11 mouse cellular contexts compared by ENCODE assay signal in the genomic region with DNA sequence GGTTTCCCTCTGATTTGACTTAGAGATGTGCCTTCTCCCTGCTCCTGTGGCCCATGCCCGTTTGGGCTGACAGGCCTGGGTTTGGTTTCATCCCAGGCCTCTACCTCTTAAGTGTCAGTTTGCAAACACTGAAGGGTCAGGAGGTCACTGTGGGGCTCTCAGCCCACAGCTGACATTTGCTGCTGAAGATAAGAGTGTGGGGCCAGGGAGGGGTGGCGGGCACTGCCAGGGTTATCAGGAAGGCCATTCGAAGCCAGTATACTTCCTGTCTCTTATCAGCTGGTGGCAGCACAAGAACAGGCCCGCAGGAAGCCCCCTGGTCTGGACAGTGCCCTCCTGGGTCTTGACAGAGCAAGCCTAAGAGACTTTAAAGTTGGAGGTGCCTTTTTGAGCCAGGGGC. TPM values are rescaled to one million over a fixed set of nuclear protein-coding genes. Genes with fewer than 3 reads are reported as not detected.
A peak's percentile ranks its signal among the peaks of the same experiment; 100 is the strongest.
DNase-seq lines count a peak whose midpoint lies in the region; ATAC-seq and TF ChIP-seq lines count a peak whose summit lies in the region.
"Had no signal": no experiment of that assay in that cellular context is flagged by ENCODE, and none has a peak within 500 bp of the region (broad histone marks: within the 10 kb centered on the region; RNA-seq: fewer than 3 reads in every experiment).

No protein-coding gene starts in this region.

- DNase-seq in heart, postnatal 0 days (ENCODE audit: low spot score), result no peak
- DNase-seq in heart, postnatal 4 days, result no peak
- DNase-seq in c-Kit-positive CD71-positive TER-119-positive erythroid progenitor cells, embryonic 14.5 days (ENCODE audit: low spot score), result peak; percentile 87
- DNase-seq in liver, embryonic 11.5 days (ENCODE audit: low spot score), result peak; percentile 74
- peak; percentile 31 for DNase-seq in naive thymus-derived CD4-positive, alpha-beta T cell, adult 2 months (ENCODE audit: low read depth)
- DNase-seq in forebrain, embryonic 11.5 days (ENCODE audit: low spot score), result no peak
- DNase-seq: forebrain, postnatal 0 days had no signal

- no peak overlapping the region for H3K4me2 ChIP-seq in heart, postnatal 0 days (ENCODE audit: low read depth, low read length)
- H3K4me2 ChIP-seq in liver, embryonic 11.5 days, result peak overlapping the region; percentile 57
- no peak overlapping the region for H3K4me2 ChIP-seq in forebrain, embryonic 11.5 days (ENCODE audit: low read depth, low read length, severe bottlenecking)
- H3K4me2 ChIP-seq: neural tube, embryonic 12.5 days had no signal

- H3K36me3 ChIP-seq in heart, postnatal 0 days (replicated peaks; ENCODE audit: control insufficient read depth, insufficient read depth, low read length), result peaks cover 55% of the 10 kb centered on the region
- peaks cover 45% of the 10 kb centered on the region for H3K36me3 ChIP-seq in liver, embryonic 11.5 days (ENCODE audit: control insufficient read depth, insufficient read depth, low read length)
- peaks cover 13% of the 10 kb centered on the region; the same call in 1 of the 2 replicates for H3K36me3 ChIP-seq in forebrain, embryonic 11.5 days (ENCODE audit: control insufficient read depth, insufficient read depth, low read length)

- peak overlapping the region; percentile 30; the same call in 1 of the 2 replicates for H3K27ac ChIP-seq in heart, postnatal 0 days (ENCODE audit: low read depth)
- H3K27ac ChIP-seq in liver, embryonic 11.5 days (ENCODE audit: low read depth, low read length), result peak overlapping the region; percentile 99
- H3K27ac ChIP-seq in forebrain, embryonic 11.5 days (ENCODE audit: low read depth, low read length), result no peak overlapping the region
- H3K27ac ChIP-seq: kidney, postnatal 0 days; neural tube, embryonic 12.5 days had no signal

- no peak for TF ChIP-seq EP300 in heart, postnatal 0 days (IDR thresholded peaks at IDR 0.05; ENCODE audit: low read depth)

- no peaks in the 10 kb centered on the region for H3K27me3 ChIP-seq in heart, postnatal 0 days (ENCODE audit: control insufficient read depth, insufficient read depth, low read length)
- H3K27me3 ChIP-seq in liver, embryonic 11.5 days (replicated peaks; ENCODE audit: control insufficient read depth, insufficient read depth, low read length), result no peaks in the 10 kb centered on the region
- H3K27me3 ChIP-seq in forebrain, embryonic 11.5 days (ENCODE audit: control insufficient read depth, insufficient read depth, low read length), result no peaks in the 10 kb centered on the region
- H3K27me3 ChIP-seq: neural tube, embryonic 12.5 days had no signal

- H3K9me3 ChIP-seq in heart, postnatal 0 days (replicated peaks; ENCODE audit: control insufficient read depth, low read length), result no peaks in the 10 kb centered on the region
- no peaks in the 10 kb centered on the region for H3K9me3 ChIP-seq in liver, embryonic 11.5 days (ENCODE audit: control insufficient read depth, low read length)
- H3K9me3 ChIP-seq in forebrain, embryonic 11.5 days (ENCODE audit: control insufficient read depth, low read length), result no peaks in the 10 kb centered on the region
- H3K9me3 ChIP-seq: neural tube, embryonic 12.5 days had no signal

- no peak for ATAC-seq in heart, postnatal 0 days (ENCODE audit: insufficient read depth, low read depth)
- peak; percentile 70 for ATAC-seq in liver, embryonic 11.5 days (replicated peaks; ENCODE audit: low FRiP score)
- no peak for ATAC-seq in monocyte, adult 5-6 weeks (replicated peaks; ENCODE audit: insufficient number of reproducible peaks, low FRiP score, low TSS enrichment, poor library complexity, severe bottlenecking)
- no peak for ATAC-seq in frontal cortex, adult (ENCODE audit: low TSS enrichment)
- ATAC-seq in forebrain, embryonic 11.5 days (replicated peaks; ENCODE audit: low FRiP score), result no peak
- ATAC-seq: forebrain, postnatal 0 days had no signal

- TF ChIP-seq CTCF in heart, postnatal 0 days (IDR thresholded peaks at IDR 0.05; ENCODE audit: low read depth), result no peak

- no peak overlapping the region; the same call in 1 of the 2 replicates for H3K9ac ChIP-seq in heart, postnatal 0 days (replicated peaks; ENCODE audit: low read depth, low read length)
- peak overlapping the region; percentile 58 for H3K9ac ChIP-seq in liver, embryonic 11.5 days (ENCODE audit: low read depth, low read length)
- H3K9ac ChIP-seq in forebrain, embryonic 11.5 days (ENCODE audit: low read length), result no peak overlapping the region
- H3K9ac ChIP-seq: forebrain, postnatal 0 days; neural tube, embryonic 12.5 days had no signal

- 19% methylated on average over 4 of the region's 4 CpGs for WGBS in heart, postnatal 0 days
- WGBS in liver, embryonic 11.5 days, result 8% methylated on average over 4 of the region's 4 CpGs
- 83% methylated on average over 4 of the region's 4 CpGs for WGBS in forebrain, embryonic 11.5 days

- H3K4me3 ChIP-seq in heart, postnatal 0 days (ENCODE audit: low read depth, low read length), result no peak overlapping the region
- peak overlapping the region; percentile 14; the same call in 1 of the 2 replicates for H3K4me3 ChIP-seq in liver, embryonic 11.5 days (ENCODE audit: low read depth, low read length)
- H3K4me3 ChIP-seq in forebrain, embryonic 11.5 days (ENCODE audit: low read depth, low read length), result no peak overlapping the region
- H3K4me3 ChIP-seq: neural tube, embryonic 12.5 days had no signal

- H3K4me1 ChIP-seq in heart, postnatal 0 days (ENCODE audit: control insufficient read depth, insufficient read depth), result peaks cover 11% of the 10 kb centered on the region; the same call in 1 of the 2 replicates
- peaks cover 87% of the 10 kb centered on the region for H3K4me1 ChIP-seq in liver, embryonic 11.5 days (replicated peaks; ENCODE audit: control insufficient read depth, insufficient read depth, low read length)
- no peaks in the 10 kb centered on the region for H3K4me1 ChIP-seq in forebrain, embryonic 11.5 days (replicated peaks; ENCODE audit: control insufficient read depth, insufficient read depth, low read length)
- H3K4me1 ChIP-seq: neural tube, embryonic 12.5 days had no signal

RNA-seq across cellular contexts. Expression of a gene that starts 14.7 kb away (rescaled TPM):
- 85.0 and 119 TPM in 2 replicates for total RNA-seq in heart, postnatal 0 days (2014; rRNA removed; ENCODE audit: low replicate concordance)
- polyA plus RNA-seq in heart, postnatal 0 days (2015; fragmentation: Nextera tagmentation; extraction: Ambion mirVana), result 122 and 135 TPM in 2 replicates
- total RNA-seq in heart, postnatal 4 days (2021), result 100 to 1,000 TPM; 112 to 126 TPM
- polyA plus RNA-seq in liver, embryonic 11.5 days (2014; fragmentation: Nextera tagmentation; extraction: Ambion mirVana), result 209 and 222 TPM in 2 replicates
- 37.6 to 41.8 TPM (median 37.7 TPM) in 3 replicates for total RNA-seq in monocyte, adult 5-6 weeks (2017)
- polyA plus RNA-seq in forebrain, embryonic 11.5 days (2014; fragmentation: Nextera tagmentation; extraction: Ambion mirVana), result 111 and 115 TPM in 2 replicates

RNA-seq across cellular contexts. Expression of a gene that starts 35.1 kb away (rescaled TPM):
- total RNA-seq in heart, postnatal 0 days (2014; rRNA removed; ENCODE audit: low replicate concordance), result 80.2 and 83.4 TPM in 2 replicates
- 70.5 and 76.7 TPM in 2 replicates for polyA plus RNA-seq in heart, postnatal 0 days (2015; fragmentation: Nextera tagmentation; extraction: Ambion mirVana)
- 10 to 100 TPM; 55.9 to 60.3 TPM for total RNA-seq in heart, postnatal 4 days (2021)
- 172 and 181 TPM in 2 replicates for polyA plus RNA-seq in liver, embryonic 11.5 days (2014; fragmentation: Nextera tagmentation; extraction: Ambion mirVana)
- 40.0 to 48.7 TPM (median 46.6 TPM) in 3 replicates for total RNA-seq in monocyte, adult 5-6 weeks (2017)
- 147 and 148 TPM in 2 replicates for polyA plus RNA-seq in forebrain, embryonic 11.5 days (2014; fragmentation: Nextera tagmentation; extraction: Ambion mirVana)

RNA-seq across cellular contexts. Expression of a gene that starts 57.5 kb away (rescaled TPM):
- 19.1 TPM in 1 of 2 replicates, not detected in the other for total RNA-seq in heart, postnatal 0 days (2014; rRNA removed; ENCODE audit: low replicate concordance)
- 0.18 TPM in 1 of 2 replicates, not detected in the other for polyA plus RNA-seq in heart, postnatal 0 days (2015; fragmentation: Nextera tagmentation; extraction: Ambion mirVana)
- total RNA-seq in heart, postnatal 4 days (2021), result not detected
- 0.13 TPM in 1 of 2 replicates, not detected in the other for polyA plus RNA-seq in liver, embryonic 11.5 days (2014; fragmentation: Nextera tagmentation; extraction: Ambion mirVana)
- total RNA-seq in monocyte, adult 5-6 weeks (2017), result 2.6 to 8.5 TPM (median 7.4 TPM) in 3 replicates
- 0.47 and 0.71 TPM in 2 replicates for polyA plus RNA-seq in forebrain, embryonic 11.5 days (2014; fragmentation: Nextera tagmentation; extraction: Ambion mirVana)

Comparison
In these comparisons a context has a peak if more than half of its experiments do, and no peak if none do; other contexts are left out.
1. DNase-seq: peak in c-Kit-positive CD71-positive TER-119-positive erythroid progenitor cells, embryonic 14.5 days (single experiment), liver, embryonic 11.5 days (single experiment) and naive thymus-derived CD4-positive, alpha-beta T cell, adult 2 months (single experiment); none in heart, postnatal 0 days (single experiment), heart, postnatal 4 days (single experiment) and forebrain, embryonic 11.5 days (single experiment).